Mouse (Mus musculus) MEL (cell line): ENCODE measurements around the gene Neurl4. TPM values are rescaled to one million over a fixed set of nuclear protein-coding genes. Genes with fewer than 3 reads are reported as not detected.

Experiments
- DNase-seq: peaks from one replicate; pipeline ENCODE4 v3.0.0; 2011; ENCODE audit warnings: low read depth, low spot score
- H3K27ac ChIP-seq: 2 replicates; pipeline ENCODE4 v1.5.1; 2012; ENCODE audit warnings: low read depth, mild to moderate bottlenecking, control low read depth, low read length, moderate library complexity; ENCODE audit not compliant: control insufficient read depth
- H3K27me3 ChIP-seq, 2 experiments: fragments of 150-350 bp in 1 of 2; sonication (generic) in 1 of 2; 2 replicates each; pipeline ENCODE4 v1.6.1; 2012; ENCODE audit warnings: low read length in 2 of 2, mild to moderate bottlenecking in 2 of 2, improper control_type of control experiment in 1 of 2, moderate library complexity in 1 of 2; ENCODE audit not compliant: insufficient read depth in 2 of 2, control insufficient read depth in 1 of 2
- H3K36me3 ChIP-seq, 2 experiments: 2 replicates each; pipeline ENCODE4 v1.6.1; 2012 to 2014; ENCODE audit warnings: low read length in 2 of 2, improper control_type of control experiment in 1 of 2, inconsistent platforms in 1 of 2, mild to moderate bottlenecking in 1 of 2; ENCODE audit not compliant: insufficient read depth in 2 of 2, control insufficient read depth in 1 of 2
- H3K4me1 ChIP-seq, 2 experiments: fragments of 150-350 bp in 1 of 2; sonication (generic) in 1 of 2; 2 replicates each; pipeline ENCODE4 v1.6.1; 2012; ENCODE audit warnings: low read length in 2 of 2, improper control_type of control experiment in 1 of 2, mild to moderate bottlenecking in 1 of 2; ENCODE audit not compliant: insufficient read depth in 2 of 2, control insufficient read depth in 1 of 2
- H3K4me3 ChIP-seq, 2 experiments: fragments of 150-350 bp in 1 of 2; sonication (generic) in 1 of 2; 2 replicates each; pipeline ENCODE4 v1.5.1; 2012; ENCODE audit warnings: low read depth in 2 of 2, low read length in 2 of 2, mild to moderate bottlenecking in 2 of 2, moderate library complexity in 2 of 2, control low read depth in 1 of 2, improper control_type of control experiment in 1 of 2; ENCODE audit not compliant: control insufficient read depth in 1 of 2, insufficient read depth in 1 of 2
- H3K79me2 ChIP-seq: 2 replicates; pipeline ENCODE4 v1.6.1; 2012; ENCODE audit warnings: mild to moderate bottlenecking, low read length, moderate library complexity; ENCODE audit not compliant: control insufficient read depth, poor library complexity, insufficient read depth
- H3K9ac ChIP-seq: 2 replicates; pipeline ENCODE4 v1.6.1; 2012; ENCODE audit warnings: low read depth, mild to moderate bottlenecking, control low read depth, low read length, moderate library complexity; ENCODE audit not compliant: control insufficient read depth, poor library complexity, severe bottlenecking
- H3K9me3 ChIP-seq: fragments of 150-350 bp; sonication (generic); replicated peaks from 2 replicates; pipeline ENCODE4 v1.6.1; 2012; ENCODE audit warnings: mild to moderate bottlenecking, low read length, improper control_type of control experiment, moderate library complexity; ENCODE audit not compliant: insufficient read depth
- CHD1 ChIP-seq: IDR thresholded peaks from 2 replicates; pipeline ENCODE4 v1.6.1; 2012; ENCODE audit warnings: low read depth, mild to moderate bottlenecking, inconsistent platforms, low read length, improper control_type of control experiment
- CHD2 ChIP-seq: IDR thresholded peaks from 2 replicates; pipeline ENCODE4 v1.6.1; 2011; ENCODE audit warnings: low read length, improper control_type of control experiment
- CTCF ChIP-seq, 3 experiments: IDR thresholded peaks in 2 of 3; conservative IDR thresholded peaks in 1 of 3; 2 replicates each; pipeline ENCODE4 v1.5.1; 2011 to 2012; ENCODE audit warnings: low read length in 3 of 3, low read depth in 2 of 3, mild to moderate bottlenecking in 2 of 3, improper control_type of control experiment in 1 of 3, inconsistent platforms in 1 of 3, mixed read lengths in 1 of 3, moderate library complexity in 1 of 3; ENCODE audit not compliant: control insufficient read depth in 1 of 3, insufficient read depth in 1 of 3, poor library complexity in 1 of 3, severe bottlenecking in 1 of 3
- E2F4 ChIP-seq: IDR thresholded peaks from 2 replicates; pipeline ENCODE4 v1.6.1; 2011; ENCODE audit warnings: low read depth, low read length, improper control_type of control experiment, borderline replicate concordance
- EP300 ChIP-seq, 2 experiments: IDR thresholded peaks; 2 replicates each; pipeline ENCODE4 v1.6.1; 2011; ENCODE audit warnings: improper control_type of control experiment in 2 of 2, low read length in 2 of 2, low read depth in 1 of 2, mild to moderate bottlenecking in 1 of 2
- ETS1 ChIP-seq: IDR thresholded peaks from 2 replicates; pipeline ENCODE4 v1.6.1; 2012; ENCODE audit warnings: low read depth, mild to moderate bottlenecking, inconsistent platforms, low read length, improper control_type of control experiment, moderate library complexity
- GATA1 ChIP-seq: IDR thresholded peaks from 2 replicates; pipeline ENCODE4 v1.6.1; 2011; ENCODE audit warnings: low read depth, low read length, improper control_type of control experiment
- JUND ChIP-seq: IDR thresholded peaks from 2 replicates; pipeline ENCODE4 v1.6.1; 2011; ENCODE audit warnings: low read depth, mild to moderate bottlenecking, improper control_type of control experiment, low read length
- KAT2A ChIP-seq: conservative IDR thresholded peaks from 2 replicates; pipeline ENCODE4 v1.6.1; 2012; ENCODE audit warnings: low read depth, low read length, improper control_type of control experiment, inconsistent platforms
- MAFK ChIP-seq: IDR thresholded peaks from 2 replicates; pipeline ENCODE4 v1.6.1; 2011; ENCODE audit warnings: low read depth, mild to moderate bottlenecking, low read length, improper control_type of control experiment, borderline replicate concordance
- MAX ChIP-seq: IDR thresholded peaks from 2 replicates; pipeline ENCODE4 v1.6.1; 2011; ENCODE audit warnings: low read length, improper control_type of control experiment
- MAZ ChIP-seq: IDR thresholded peaks from 2 replicates; pipeline ENCODE4 v1.6.1; 2012; ENCODE audit warnings: low read depth, mild to moderate bottlenecking, inconsistent platforms, low read length, improper control_type of control experiment
- MXI1 ChIP-seq: IDR thresholded peaks from 2 replicates; pipeline ENCODE4 v1.6.1; 2011; ENCODE audit warnings: mild to moderate bottlenecking, low read depth, low read length, improper control_type of control experiment
- NELFE ChIP-seq: IDR thresholded peaks from 2 replicates; pipeline ENCODE4 v1.6.1; 2011; ENCODE audit warnings: low read depth, low read length, improper control_type of control experiment
- NRF1 ChIP-seq: IDR thresholded peaks from 2 replicates; pipeline ENCODE4 v1.6.1; 2014; ENCODE audit warnings: low read depth, mild to moderate bottlenecking, inconsistent platforms, low read length, improper control_type of control experiment, moderate library complexity; ENCODE audit not compliant: poor library complexity, insufficient read depth, severe bottlenecking
- POLR2A ChIP-seq, 2 experiments: IDR thresholded peaks; 2 replicates each; pipeline ENCODE4 v1.6.1; 2011 to 2012; ENCODE audit warnings: low read length in 2 of 2, mild to moderate bottlenecking in 2 of 2, control low read depth in 1 of 2, improper control_type of control experiment in 1 of 2, low read depth in 1 of 2, moderate library complexity in 1 of 2; ENCODE audit not compliant: control insufficient read depth in 1 of 2, insufficient read depth in 1 of 2, poor library complexity in 1 of 2
- POLR2AphosphoS2 ChIP-seq: IDR thresholded peaks from 2 replicates; pipeline ENCODE4 v1.6.1; 2011; ENCODE audit warnings: low read length, improper control_type of control experiment
- RAD21 ChIP-seq: IDR thresholded peaks from 2 replicates; pipeline ENCODE4 v1.6.1; 2011; ENCODE audit warnings: mild to moderate bottlenecking, low read depth, low read length, improper control_type of control experiment
- RCOR1 ChIP-seq: IDR thresholded peaks from 2 replicates; pipeline ENCODE4 v1.6.1; 2012; ENCODE audit warnings: low read depth, mild to moderate bottlenecking, inconsistent platforms, low read length, improper control_type of control experiment
- SIN3A ChIP-seq: IDR thresholded peaks from 2 replicates; pipeline ENCODE4 v1.6.1; 2012; ENCODE audit warnings: low read length, improper control_type of control experiment, inconsistent platforms
- TAL1 ChIP-seq: IDR thresholded peaks from 2 replicates; pipeline ENCODE4 v1.6.1; 2012; ENCODE audit warnings: mild to moderate bottlenecking, inconsistent platforms, low read length, moderate library complexity, mixed read lengths
- TBP ChIP-seq: IDR thresholded peaks from 2 replicates; pipeline ENCODE4 v1.8.0; 2011; ENCODE audit warnings: low read depth, low read length, improper control_type of control experiment
- TCF12 ChIP-seq: IDR thresholded peaks from 2 replicates; pipeline ENCODE4 v1.6.1; 2014; ENCODE audit warnings: low read depth, mild to moderate bottlenecking, inconsistent platforms, low read length, improper control_type of control experiment, moderate library complexity
- UBTF ChIP-seq: IDR thresholded peaks from 2 replicates; pipeline ENCODE4 v1.6.1; 2012; ENCODE audit warnings: low read depth, mild to moderate bottlenecking, inconsistent platforms, low read length, improper control_type of control experiment, moderate library complexity, borderline replicate concordance; ENCODE audit not compliant: insufficient read depth
- USF1 ChIP-seq: IDR thresholded peaks from 2 replicates; pipeline ENCODE4 v1.6.1; 2014; ENCODE audit warnings: low read depth, mild to moderate bottlenecking, inconsistent platforms, low read length, improper control_type of control experiment, moderate library complexity
- USF2 ChIP-seq, 2 experiments: IDR thresholded peaks; 2 replicates each; pipeline ENCODE4 v1.6.1; 2011 to 2012; ENCODE audit warnings: improper control_type of control experiment in 2 of 2, low read length in 2 of 2, borderline replicate concordance in 1 of 2, inconsistent platforms in 1 of 2, low read depth in 1 of 2, mild to moderate bottlenecking in 1 of 2; ENCODE audit not compliant: insufficient read depth in 1 of 2
- ZMIZ1 ChIP-seq: IDR thresholded peaks from 2 replicates; pipeline ENCODE4 v1.6.1; 2012; ENCODE audit warnings: low read depth, mild to moderate bottlenecking, inconsistent platforms, low read length, improper control_type of control experiment, moderate library complexity
- polyA plus RNA-seq, 2 experiments: library from polyadenylated mRNA; stranded (reverse) in 1 of 2; unstranded in 1 of 2; fragments of >175 nt in 1 of 2; fragments of >200 nt in 1 of 2; gene quantifications; 2 replicates each; pipeline versions ENCODE4 v1.2.1 to v1.2.4; 2012; ENCODE audit warnings: low replicate concordance in 2 of 2, low read depth in 1 of 2; ENCODE audit not compliant: insufficient read length in 2 of 2, insufficient read depth in 1 of 2, missing spikeins in 1 of 2
- total RNA-seq: library from RNA; depleted of rRNA; stranded (reverse); fragments of 300-350 nt; gene quantifications from 2 replicates; pipeline ENCODE4 v1.2.3, GENCODE M21; 2012; rRNA removed

Gene Neurl4
- 47.3 and 58.0 TPM in 2 replicates for total RNA-seq
- polyA plus RNA-seq, result 10 to 100 TPM in 1 of 2 experiments, not detected in 1; 50.9 TPM

DNA sequence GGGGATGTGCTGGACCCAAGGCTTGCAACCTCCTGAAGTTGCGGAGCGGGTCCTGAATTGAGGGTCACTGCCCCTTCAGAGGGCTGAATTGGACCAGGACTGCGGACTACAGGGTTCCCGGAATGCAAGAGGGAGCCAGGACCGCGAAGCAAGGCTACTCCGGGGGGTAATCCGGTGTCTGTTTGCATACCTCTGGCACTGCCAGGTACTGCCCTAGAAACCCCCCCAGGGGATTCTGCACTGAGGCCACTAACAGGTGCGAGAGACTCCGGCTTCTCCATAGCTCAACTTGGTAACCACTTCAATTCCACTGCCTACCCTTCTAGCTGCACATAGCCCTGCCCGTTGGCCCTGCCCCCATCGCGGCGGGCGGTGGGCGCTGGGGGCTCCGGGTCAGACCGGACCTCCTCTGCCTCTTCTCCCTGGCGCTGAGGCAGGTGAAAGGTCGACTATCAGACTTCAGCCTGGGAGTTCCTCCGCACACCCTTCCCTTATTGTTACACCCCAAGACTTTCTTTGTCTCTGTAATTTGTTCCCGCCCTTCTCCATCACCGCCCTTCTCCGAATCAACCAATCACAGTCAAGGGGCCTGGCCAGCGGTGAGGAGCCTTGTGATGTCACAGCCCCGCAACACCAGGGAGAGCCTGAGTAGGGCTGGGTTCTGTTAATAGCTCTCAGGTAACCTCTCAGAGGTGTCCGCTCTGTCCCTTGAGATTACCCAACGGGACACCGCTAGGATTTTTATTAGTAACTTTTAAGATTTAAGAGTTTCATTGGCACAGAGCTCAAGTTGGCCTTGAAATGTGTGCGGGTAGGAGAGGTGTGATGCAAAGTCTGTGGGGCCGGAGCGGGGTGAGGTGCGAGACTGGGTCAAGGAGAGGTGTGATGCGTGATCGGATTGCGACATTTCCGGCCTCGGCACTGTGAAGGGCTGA lies at the start of gene Neurl4, which contains the start of gene 2810408A11Rik:
Neurl4 (plus strand) TSS at position 602 of the 935 bp plus-strand sequence.
2810408A11Rik (minus strand) TSS at position 517 of the 935 bp plus-strand sequence.
- Histone ChIP-seq H3K79me2 (peaks cover 18% of the 10 kb centered on the region), H3K4me3 (peak within 1 kb of the TSS; percentile 65 to 77), H3K9me3 (no peaks in the 10 kb centered on the region), H3K9ac (peak within 1 kb of the TSS; percentile 81)
- TF ChIP-seq KAT2A, result no peak; the same call in 1 of the 2 replicates
- TF ChIP-seq EP300 (IDR thresholded peaks at IDR 0.05; ENCODE audit: low read depth in 1 of 2, low read length in 2 of 2), result no peak
- TF ChIP-seq JUND, result no peak; the same call in 1 of the 2 replicates
- TF ChIP-seq ETS1, result peak; percentile 18; the same call in 1 of the 2 replicates
- peak; percentile 99 for TF ChIP-seq POLR2AphosphoS2
- peak; percentile 75 for TF ChIP-seq TCF12
- peak; percentile 92 to 99 for TF ChIP-seq POLR2A (IDR thresholded peaks at IDR 0.05; ENCODE audit: control insufficient read depth in 1 of 2, insufficient read depth in 1 of 2, low read depth in 1 of 2, low read length in 2 of 2, poor library complexity in 1 of 2)
- TF ChIP-seq RCOR1, result 0 out of 2 replicates have a peak, but pooled peaks have one; percentile 27
- no peak for TF ChIP-seq USF2 (IDR thresholded peaks at IDR 0.05; ENCODE audit: borderline replicate concordance in 1 of 2, insufficient read depth in 1 of 2, low read depth in 1 of 2, low read length in 2 of 2)
- TF ChIP-seq CTCF (IDR thresholded peaks at IDR 0.05 in 2 of 3, conservative IDR thresholded peaks at IDR 0.05 in 1 of 3; ENCODE audit: control insufficient read depth in 1 of 3, insufficient read depth in 1 of 3, low read depth in 2 of 3, low read length in 3 of 3, poor library complexity in 1 of 3, severe bottlenecking in 1 of 3), result no peak
- peak; percentile 8; the same call in 1 of the 2 replicates for TF ChIP-seq SIN3A
- TF ChIP-seq TBP, result peak; percentile 90
- TF ChIP-seq ZMIZ1, result peak; percentile 97
- TF ChIP-seq MAX, result no peak; the same call in 1 of the 2 replicates
- no peak for TF ChIP-seq CHD2
- peak; percentile 98 for TF ChIP-seq NELFE
- no peak for TF ChIP-seq MAZ
- no peak for TF ChIP-seq E2F4
- no peak for TF ChIP-seq MXI1
- no peak for TF ChIP-seq NRF1
- TF ChIP-seq TAL1, result no peak
- TF ChIP-seq MAFK, result no peak
- TF ChIP-seq USF1, result peak; percentile 23; the same call in 1 of the 2 replicates
- no peak for TF ChIP-seq RAD21
- TF ChIP-seq UBTF, result 0 out of 2 replicates have a peak, but pooled peaks have one; percentile 31
- TF ChIP-seq CHD1, result peak; percentile 98
- no peak for TF ChIP-seq GATA1
- TF ChIP-seq, all 39 proteins: peak for 12
- Histone ChIP-seq H3K27me3 (no peaks in the 10 kb centered on the region), H3K36me3 (peaks cover 3% of the 10 kb centered on the region in 2 experiments; a peak in 3 of 4 replicates), H3K4me1 (peaks cover 0 to 13% of the 10 kb centered on the region in 2 experiments; a peak in 2 of 4 replicates), H3K27ac (peak within 1 kb of the TSS; percentile 95)
- peak; percentile 99 for DNase-seq
